Mouse (Mus musculus): ENCODE measurements around the gene Olfr435.
"Not testable (repeated sequence)": the region's sequence is repeated elsewhere in the genome, so short reads cannot be mapped to it uniquely, and the experiment has no call there.

Olfr435 gene

GRCm38 (mm10) chr6:43196781-43197180 lies at the start of gene Olfr435:
Gene Olfr435, plus strand, starts transcription at chr6:43197146.
- DNase-seq (ENCODE audit: extremely low read depth, low read depth), result no peak

GRCm38 (mm10) chr6:43159502-43159901 lies 37.4 kb upstream of the Olfr435 start:
- no peak for DNase-seq (ENCODE audit: extremely low read depth, low read depth)

- no peak for DNase-seq (ENCODE audit: extremely low read depth, low read depth)
These were observed 34.0 kb upstream of the Olfr435 start, which contains the start of gene Olfr437 for GRCm38 (mm10) chr6:43162982-43163381. Gene Olfr437, plus strand, starts transcription at chr6:43163282.

GRCm38 (mm10) chr6:43167246-43167645 lies 29.7 kb upstream of the Olfr435 start:
- DNase-seq (ENCODE audit: extremely low read depth, low read depth), result no peak

GRCm38 (mm10) chr6:43171840-43172239 lies 25.1 kb upstream of the Olfr435 start, which contains the start of gene Olfr13:
Gene Olfr13, plus strand, starts transcription at chr6:43172140.
- DNase-seq (ENCODE audit: extremely low read depth, low read depth), result no peak

- DNase-seq (ENCODE audit: extremely low read depth, low read depth), result no peak
These were observed 18.8 kb upstream of the Olfr435 start for GRCm38 (mm10) chr6:43178129-43178528.

- no peak for DNase-seq (ENCODE audit: extremely low read depth, low read depth)
These were observed 18.1 kb upstream of the Olfr435 start for GRCm38 (mm10) chr6:43178584-43179501.

- no peak for DNase-seq (ENCODE audit: extremely low read depth, low read depth)
These were observed 6.0 kb upstream of the Olfr435 start for GRCm38 (mm10) chr6:43190986-43191385.

GRCm38 (mm10) chr6:43198094-43198493 lies 1.1 kb downstream of the Olfr435 start:
- no peak for DNase-seq (ENCODE audit: extremely low read depth, low read depth)

GRCm38 (mm10) chr6:43202786-43203185 lies 5.8 kb downstream of the Olfr435 start:
- DNase-seq (ENCODE audit: extremely low read depth, low read depth), result no peak

GRCm38 (mm10) chr6:43205355-43205754 lies 8.4 kb downstream of the Olfr435 start:
- DNase-seq (ENCODE audit: extremely low read depth, low read depth), result no peak

- DNase-seq (ENCODE audit: extremely low read depth, low read depth), result not testable (repeated sequence)
These were observed 15.9 kb downstream of the Olfr435 start, which contains the start of gene Olfr434 for GRCm38 (mm10) chr6:43212873-43213272. Gene Olfr434, plus strand, starts transcription at chr6:43213021.

GRCm38 (mm10) chr6:43231255-43231654 lies 34.3 kb downstream of the Olfr435 start, which contains the start of gene Olfr47:
Gene Olfr47, plus strand, starts transcription at chr6:43231529.
- not testable (repeated sequence) for DNase-seq (ENCODE audit: extremely low read depth, low read depth)

- no peak for DNase-seq (ENCODE audit: extremely low read depth, low read depth)
These were observed 45.1 kb downstream of the Olfr435 start for GRCm38 (mm10) chr6:43242061-43242460.

- no peak for DNase-seq (ENCODE audit: extremely low read depth, low read depth)
These were observed 50.5 kb downstream of the Olfr435 start for GRCm38 (mm10) chr6:43247396-43247795.

GRCm38 (mm10) chr6:43252994-43253393 lies 56.0 kb downstream of the Olfr435 start:
- DNase-seq (ENCODE audit: extremely low read depth, low read depth), result no peak
